Mouse (Mus musculus): ENCODE data around the gene Ston1. TPM values are rescaled to one million over a fixed set of nuclear protein-coding genes. Genes with fewer than 3 reads are reported as not detected.

The Ston1 gene
- polyA plus RNA-seq, 1 experiment from 2014 or later, result 11.5 TPM

- H3K4me2 ChIP-seq (replicated peaks; ENCODE audit: low read depth, low read length), result peak overlapping the region; percentile 35
- H3K27me3 ChIP-seq (ENCODE audit: control insufficient read depth, insufficient read depth, low read length), result no peaks in the 10 kb centered on the region
- peak; percentile 50 for ATAC-seq (ENCODE audit: low FRiP score, low TSS enrichment)
- no peaks in the 10 kb centered on the region for H3K36me3 ChIP-seq (ENCODE audit: control insufficient read depth, insufficient read depth, low read length)
- peaks cover 53% of the 10 kb centered on the region for H3K4me1 ChIP-seq (ENCODE audit: control insufficient read depth, insufficient read depth, low read length)
- WGBS, result 24% methylated on average over 7 of the region's 7 CpGs
- no peaks in the 10 kb centered on the region for H3K9me3 ChIP-seq (ENCODE audit: control insufficient read depth, low read length)
- no peak overlapping the region for H3K9ac ChIP-seq (ENCODE audit: low read depth, low read length)
- H3K27ac ChIP-seq (ENCODE audit: low read depth, low read length), result peak overlapping the region; percentile 92
- H3K4me3 ChIP-seq (ENCODE audit: low read length), result peak overlapping the region; percentile 11; the same call in 1 of the 2 replicates
These were observed 28.9 kb downstream of the Ston1 start for GRCm38 (mm10) chr17:88626347-88626811.

- H3K4me2 ChIP-seq (replicated peaks; ENCODE audit: low read depth, low read length), result peak overlapping the region; percentile 35
- H3K9me3 ChIP-seq (ENCODE audit: control insufficient read depth, low read length), result no peaks in the 10 kb centered on the region
- no peaks in the 10 kb centered on the region for H3K36me3 ChIP-seq (ENCODE audit: control insufficient read depth, insufficient read depth, low read length)
- peaks cover 61% of the 10 kb centered on the region for H3K4me1 ChIP-seq (ENCODE audit: control insufficient read depth, insufficient read depth, low read length)
- H3K9ac ChIP-seq (ENCODE audit: low read depth, low read length), result no peak overlapping the region
- H3K27me3 ChIP-seq (ENCODE audit: control insufficient read depth, insufficient read depth, low read length), result no peaks in the 10 kb centered on the region
- 33% methylated on average over 7 of the region's 7 CpGs for WGBS
- no peak for ATAC-seq (ENCODE audit: low FRiP score, low TSS enrichment)
- peak overlapping the region; percentile 92 for H3K27ac ChIP-seq (ENCODE audit: low read depth, low read length)
- peak overlapping the region; percentile 11 for H3K4me3 ChIP-seq (ENCODE audit: low read length)
These were observed 29.7 kb downstream of the Ston1 start for GRCm38 (mm10) chr17:88627150-88627549.

- 29% methylated on average over 8 of the region's 10 CpGs for WGBS
- Histone ChIP-seq H3K4me1 (ENCODE audit: control insufficient read depth, insufficient read depth, low read length) (peaks cover 61% of the 10 kb centered on the region), H3K4me2 (replicated peaks; ENCODE audit: low read depth, low read length) (peak overlapping the region; percentile 15), H3K27me3 (ENCODE audit: control insufficient read depth, insufficient read depth, low read length) (no peaks in the 10 kb centered on the region), H3K9me3 (ENCODE audit: control insufficient read depth, low read length) (no peaks in the 10 kb centered on the region), H3K4me3 (ENCODE audit: low read length) (no peak overlapping the region), H3K36me3 (ENCODE audit: control insufficient read depth, insufficient read depth, low read length) (no peaks in the 10 kb centered on the region), H3K9ac (ENCODE audit: low read depth, low read length) (no peak overlapping the region; the same call in 1 of the 2 replicates), H3K27ac (ENCODE audit: low read depth, low read length) (peak overlapping the region; percentile 92)
- peak; percentile 71 for ATAC-seq (ENCODE audit: low FRiP score, low TSS enrichment)
These were observed 31.3 kb downstream of the Ston1 start for GRCm38 (mm10) chr17:88628676-88629380.

GRCm38 (mm10) chr17:88629381-88629759 lies 31.9 kb downstream of the Ston1 start:
- Histone ChIP-seq H3K4me2 (replicated peaks; ENCODE audit: low read depth, low read length) (peak overlapping the region; percentile 15), H3K36me3 (ENCODE audit: control insufficient read depth, insufficient read depth, low read length) (no peaks in the 10 kb centered on the region), H3K9me3 (ENCODE audit: control insufficient read depth, low read length) (no peaks in the 10 kb centered on the region), H3K4me1 (ENCODE audit: control insufficient read depth, insufficient read depth, low read length) (peaks cover 61% of the 10 kb centered on the region), H3K4me3 (ENCODE audit: low read length) (no peak overlapping the region), H3K27me3 (ENCODE audit: control insufficient read depth, insufficient read depth, low read length) (no peaks in the 10 kb centered on the region), H3K9ac (ENCODE audit: low read depth, low read length) (no peak overlapping the region; the same call in 1 of the 2 replicates), H3K27ac (ENCODE audit: low read depth, low read length) (peak overlapping the region; percentile 92)
- ATAC-seq (ENCODE audit: low FRiP score, low TSS enrichment), result peak; percentile 33
- WGBS, result 20% methylated on average over 4 of the region's 4 CpGs

- ATAC-seq (ENCODE audit: low FRiP score, low TSS enrichment), result no peak; the same call in 1 of the 2 replicates
These were observed 32.6 kb downstream of the Ston1 start for GRCm38 (mm10) chr17:88629931-88630553.

GRCm38 (mm10) chr17:88630554-88630948 lies 33.1 kb downstream of the Ston1 start:
- Histone ChIP-seq H3K36me3 (ENCODE audit: control insufficient read depth, insufficient read depth, low read length) (peaks cover 3% of the 10 kb centered on the region; the same call in 1 of the 2 replicates), H3K9ac (ENCODE audit: low read depth, low read length) (no peak overlapping the region), H3K4me3 (ENCODE audit: low read length) (no peak overlapping the region), H3K27ac (ENCODE audit: low read depth, low read length) (peak overlapping the region; percentile 92), H3K4me1 (ENCODE audit: control insufficient read depth, insufficient read depth, low read length) (peaks cover 56% of the 10 kb centered on the region), H3K9me3 (ENCODE audit: control insufficient read depth, low read length) (no peaks in the 10 kb centered on the region), H3K27me3 (ENCODE audit: control insufficient read depth, insufficient read depth, low read length) (no peaks in the 10 kb centered on the region), H3K4me2 (replicated peaks; ENCODE audit: low read depth, low read length) (no peak overlapping the region; the same call in 1 of the 2 replicates)
- no peak for ATAC-seq (ENCODE audit: low FRiP score, low TSS enrichment)
- WGBS, result 72% methylated on average over 3 of the region's 3 CpGs

More at GRCm38 (mm10) chr17:88629931-88630553, 32.6 kb downstream of the Ston1 start:
- H3K27ac ChIP-seq (ENCODE audit: low read depth, low read length), result peak overlapping the region; percentile 92
- H3K4me2 ChIP-seq (replicated peaks; ENCODE audit: low read depth, low read length), result peak overlapping the region; percentile 22; the same call in 1 of the 2 replicates
- no peaks in the 10 kb centered on the region for H3K27me3 ChIP-seq (ENCODE audit: control insufficient read depth, insufficient read depth, low read length)
- H3K4me3 ChIP-seq (ENCODE audit: low read length), result no peak overlapping the region
- 38% methylated on average over 11 of the region's 11 CpGs for WGBS
- peaks cover 61% of the 10 kb centered on the region for H3K4me1 ChIP-seq (ENCODE audit: control insufficient read depth, insufficient read depth, low read length)
- H3K9ac ChIP-seq (ENCODE audit: low read depth, low read length), result peak overlapping the region; percentile 23; the same call in 1 of the 2 replicates
- H3K36me3 ChIP-seq (ENCODE audit: control insufficient read depth, insufficient read depth, low read length), result no peaks in the 10 kb centered on the region
- H3K9me3 ChIP-seq (ENCODE audit: control insufficient read depth, low read length), result no peaks in the 10 kb centered on the region

GRCm38 (mm10) chr17:88632631-88633030 lies 35.1 kb downstream of the Ston1 start:
- Histone ChIP-seq H3K9ac (ENCODE audit: low read depth, low read length) (no peak overlapping the region), H3K9me3 (ENCODE audit: control insufficient read depth, low read length) (no peaks in the 10 kb centered on the region), H3K36me3 (ENCODE audit: control insufficient read depth, insufficient read depth, low read length) (peaks cover 13% of the 10 kb centered on the region; the same call in 1 of the 2 replicates), H3K4me2 (replicated peaks; ENCODE audit: low read depth, low read length) (no peak overlapping the region), H3K4me3 (ENCODE audit: low read length) (no peak overlapping the region), H3K27ac (ENCODE audit: low read depth, low read length) (no peak overlapping the region), H3K27me3 (ENCODE audit: control insufficient read depth, insufficient read depth, low read length) (no peaks in the 10 kb centered on the region), H3K4me1 (ENCODE audit: control insufficient read depth, insufficient read depth, low read length) (peaks cover 36% of the 10 kb centered on the region)
- 85% methylated on average over 3 of the region's 3 CpGs for WGBS
- no peak for ATAC-seq (ENCODE audit: low FRiP score, low TSS enrichment)

GRCm38 (mm10) chr17:88636076-88636475 lies 38.6 kb downstream of the Ston1 start:
- no peaks in the 10 kb centered on the region for H3K9me3 ChIP-seq (ENCODE audit: control insufficient read depth, low read length)
- no peak overlapping the region for H3K4me2 ChIP-seq (replicated peaks; ENCODE audit: low read depth, low read length)
- H3K36me3 ChIP-seq (ENCODE audit: control insufficient read depth, insufficient read depth, low read length), result peaks cover 13% of the 10 kb centered on the region; the same call in 1 of the 2 replicates
- H3K4me3 ChIP-seq (ENCODE audit: low read length), result no peak overlapping the region
- peaks cover 11% of the 10 kb centered on the region; the same call in 1 of the 2 replicates for H3K4me1 ChIP-seq (ENCODE audit: control insufficient read depth, insufficient read depth, low read length)
- no peaks in the 10 kb centered on the region for H3K27me3 ChIP-seq (ENCODE audit: control insufficient read depth, insufficient read depth, low read length)
- WGBS, result 76% methylated on average over 14 of the region's 14 CpGs
- no peak overlapping the region for H3K9ac ChIP-seq (ENCODE audit: low read depth, low read length)
- ATAC-seq (ENCODE audit: low FRiP score, low TSS enrichment), result no peak
- H3K27ac ChIP-seq (ENCODE audit: low read depth, low read length), result no peak overlapping the region

GRCm38 (mm10) chr17:88636587-88636986 lies 39.1 kb downstream of the Ston1 start:
- Histone ChIP-seq H3K4me2 (replicated peaks; ENCODE audit: low read depth, low read length) (no peak overlapping the region), H3K4me3 (ENCODE audit: low read length) (no peak overlapping the region), H3K4me1 (ENCODE audit: control insufficient read depth, insufficient read depth, low read length) (peaks cover 6% of the 10 kb centered on the region; the same call in 1 of the 2 replicates), H3K27ac (ENCODE audit: low read depth, low read length) (no peak overlapping the region), H3K36me3 (ENCODE audit: control insufficient read depth, insufficient read depth, low read length) (peaks cover 13% of the 10 kb centered on the region; the same call in 1 of the 2 replicates), H3K9me3 (ENCODE audit: control insufficient read depth, low read length) (no peaks in the 10 kb centered on the region), H3K27me3 (ENCODE audit: control insufficient read depth, insufficient read depth, low read length) (no peaks in the 10 kb centered on the region), H3K9ac (ENCODE audit: low read depth, low read length) (no peak overlapping the region)
- no peak for ATAC-seq (ENCODE audit: low FRiP score, low TSS enrichment)
- 36% methylated on average over 12 of the region's 12 CpGs for WGBS

Data from kidney, embryonic 14.5 days (tissue).